Mouse (Mus musculus): ENCODE data around the gene Anks1b. TPM values are rescaled to one million over a fixed set of nuclear protein-coding genes. Genes with fewer than 3 reads are reported as not detected.

Gene Anks1b
- polyA plus RNA-seq, 1 experiment from 2014 or later, result 17.3 TPM

DNA sequence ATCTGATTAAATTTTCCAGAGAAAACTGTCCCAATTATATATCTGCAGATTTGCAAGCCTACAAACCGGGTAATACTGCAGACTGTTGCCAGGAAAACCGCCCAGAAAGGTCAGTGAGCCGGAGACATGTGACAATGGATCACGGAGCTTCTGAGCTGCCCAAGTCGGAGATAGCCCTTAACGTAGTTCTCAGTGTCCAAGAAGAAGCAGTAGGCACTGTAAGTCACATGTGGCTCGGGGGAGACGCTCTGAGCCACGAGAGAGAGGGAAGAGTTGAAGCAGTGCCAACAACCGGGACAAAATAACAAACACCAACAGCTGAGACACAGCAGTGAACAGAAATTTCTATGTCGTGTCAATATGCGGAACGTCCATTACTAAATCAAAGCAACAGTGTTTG is 1128.1 kb downstream of the Anks1b start:
- no peak overlapping the region for H3K4me3 ChIP-seq (ENCODE audit: low read depth, low read length)
- H3K9me3 ChIP-seq (ENCODE audit: control insufficient read depth, low read length), result no peaks in the 10 kb centered on the region
- no peak overlapping the region for H3K4me2 ChIP-seq (ENCODE audit: low read depth, low read length, severe bottlenecking)
- no peaks in the 10 kb centered on the region for H3K4me1 ChIP-seq (replicated peaks; ENCODE audit: control insufficient read depth, insufficient read depth, low read length)
- 89% methylated on average over 13 of the region's 13 CpGs for WGBS
- H3K27ac ChIP-seq (ENCODE audit: low read depth, low read length), result no peak overlapping the region
- ATAC-seq (replicated peaks; ENCODE audit: low FRiP score) (no peak), DNase-seq (ENCODE audit: low spot score) (no peak)
- H3K27me3 ChIP-seq (ENCODE audit: control insufficient read depth, insufficient read depth, low read length), result no peaks in the 10 kb centered on the region
- H3K9ac ChIP-seq (ENCODE audit: low read length), result no peak overlapping the region
- no peaks in the 10 kb centered on the region for H3K36me3 ChIP-seq (ENCODE audit: control insufficient read depth, insufficient read depth, low read length)

DNA sequence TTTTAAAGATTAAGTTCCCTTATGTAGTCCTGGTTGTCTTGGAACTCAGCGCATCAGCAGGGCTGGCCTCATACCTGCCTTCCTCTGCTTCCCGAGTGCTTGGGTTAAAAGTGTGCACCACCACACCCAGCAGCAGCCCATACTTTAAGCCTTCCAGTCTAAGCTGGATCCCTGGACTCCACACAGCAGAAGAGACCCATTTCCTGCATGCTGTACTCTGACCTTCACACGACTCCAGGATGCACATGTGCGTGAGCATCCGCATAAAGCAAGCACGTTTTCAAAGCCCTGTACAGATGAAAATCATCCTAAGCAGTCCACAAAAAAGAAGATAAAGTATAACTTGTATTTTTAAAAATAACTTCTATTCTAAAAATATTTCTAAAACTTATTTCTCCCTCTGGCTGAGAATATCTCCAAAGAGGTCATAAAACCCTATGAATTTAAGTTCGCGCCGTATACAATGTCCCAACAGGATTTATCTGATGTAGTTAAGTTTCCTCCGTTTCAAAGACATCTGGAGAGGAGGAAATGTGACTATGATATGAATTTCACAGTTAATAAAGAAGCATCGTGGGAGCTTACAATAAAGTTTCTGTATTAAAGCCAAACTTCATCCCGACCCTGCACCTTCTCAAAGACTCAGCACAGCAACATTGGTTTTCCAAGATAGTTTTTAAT is 1132.7 kb downstream of the Anks1b start:
- H3K27me3 ChIP-seq (ENCODE audit: control insufficient read depth, insufficient read depth, low read length), result no peaks in the 10 kb centered on the region
- 93% methylated on average over 12 of the region's 12 CpGs for WGBS
- no peak for ATAC-seq (replicated peaks; ENCODE audit: low FRiP score)

More for the DNA sequence above, 1132.7 kb downstream of the Anks1b start:
- Histone ChIP-seq H3K4me2 (ENCODE audit: low read depth, low read length, severe bottlenecking) (no peak overlapping the region), H3K4me3 (ENCODE audit: low read depth, low read length) (no peak overlapping the region), H3K9me3 (ENCODE audit: control insufficient read depth, low read length) (no peaks in the 10 kb centered on the region), H3K4me1 (replicated peaks; ENCODE audit: control insufficient read depth, insufficient read depth, low read length) (no peaks in the 10 kb centered on the region), H3K27ac (ENCODE audit: low read depth, low read length) (no peak overlapping the region), H3K36me3 (ENCODE audit: control insufficient read depth, insufficient read depth, low read length) (no peaks in the 10 kb centered on the region; the same call in 1 of the 2 replicates), H3K9ac (ENCODE audit: low read length) (no peak overlapping the region)
- no peak for DNase-seq (ENCODE audit: low spot score)

Other genes with a start within 250 kb of the Anks1b start
- gene Scyl2, start 187.2 kb upstream of the Anks1b start, polyA plus RNA-seq (2014; fragmentation: Nextera tagmentation; extraction: Ambion mirVana), result 13.1 and 13.9 TPM in 2 replicates
- gene Actr6, start 141.2 kb upstream of the Anks1b start, polyA plus RNA-seq (2014; fragmentation: Nextera tagmentation; extraction: Ambion mirVana), result 34.9 and 39.9 TPM in 2 replicates
- gene Uhrf1bp1l, start 128.5 kb upstream of the Anks1b start, polyA plus RNA-seq (2014; fragmentation: Nextera tagmentation; extraction: Ambion mirVana), result 32.4 and 39.2 TPM in 2 replicates